Mouse (Mus musculus) cortical plate, adult 2 months (tissue): ENCODE results near the gene Dcpp2. TPM values are rescaled to one million over a fixed set of nuclear protein-coding genes. Genes with fewer than 3 reads are reported as not detected.
"Not testable (repeated sequence)": the region's sequence is repeated elsewhere in the genome, so short reads cannot be mapped to it uniquely, and the experiment has no call there.

Experiments used
- H3K27ac ChIP-seq: fragments of 200-500 bp; 2 replicates; pipeline ENCODE4 v1.5.1; 2012; ENCODE audit warnings: low read length, control low read depth, inconsistent platforms; ENCODE audit not compliant: insufficient read depth
- H3K4me1 ChIP-seq: fragments of 200-500 bp; 2 replicates; pipeline ENCODE4 v1.6.1; 2011; ENCODE audit warnings: low read length; ENCODE audit not compliant: control insufficient read depth, insufficient read depth
- H3K4me3 ChIP-seq: fragments of 200-500 bp; 2 replicates; pipeline ENCODE4 v1.5.1; 2011; ENCODE audit warnings: mild to moderate bottlenecking, low read length, control low read depth; ENCODE audit not compliant: insufficient read depth
- CTCF ChIP-seq: fragments of 200-500 bp; IDR thresholded peaks from 2 replicates; pipeline ENCODE4 v1.5.1; 2011; ENCODE audit warnings: mild to moderate bottlenecking, control low read depth, low read length; ENCODE audit not compliant: insufficient read depth; ENCODE audit errors: extremely low read depth
- POLR2A ChIP-seq: fragments of 200-500 bp; IDR thresholded peaks from 2 replicates; pipeline ENCODE4 v1.6.1; 2011; ENCODE audit warnings: mild to moderate bottlenecking, low read length, control low read depth; ENCODE audit not compliant: insufficient read depth; ENCODE audit errors: extremely low read depth
- polyA plus RNA-seq: library from polyadenylated mRNA; depleted of rRNA; stranded (reverse); fragments of >200 nt; gene quantifications from 2 replicates; pipeline ENCODE4 v1.2.3, GENCODE M21; 2012; rRNA removed

Gene Dcpp2
- polyA plus RNA-seq, 1 experiment, result not detected

DNA sequence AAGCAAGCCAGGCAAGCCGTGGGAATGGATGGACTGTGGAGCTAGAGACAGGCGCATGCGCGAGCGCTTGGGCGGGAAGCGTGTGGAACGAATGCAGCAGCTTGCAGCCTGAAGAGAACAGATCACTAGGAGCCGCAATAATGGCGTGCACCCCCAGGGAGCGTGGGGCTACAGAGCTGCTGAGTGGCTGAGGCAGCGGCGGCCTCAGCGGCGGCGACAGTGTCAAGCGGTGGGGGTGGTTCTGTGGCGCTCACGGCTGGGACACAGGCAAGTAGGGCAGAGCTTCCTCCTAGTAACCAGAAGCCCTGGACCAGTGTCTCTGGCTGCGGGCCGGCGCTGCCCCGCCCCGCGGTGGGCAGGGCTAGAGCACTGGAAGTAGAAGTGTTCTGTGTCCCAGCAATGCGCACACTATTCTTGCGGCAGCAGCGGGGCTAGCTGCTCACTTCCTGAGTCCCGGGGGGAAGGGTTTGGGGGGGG, 43.9 kb downstream of the Dcpp2 start:
- TF ChIP-seq POLR2A (peak; percentile 74), CTCF (no peak)
- Histone ChIP-seq H3K27ac (no peak overlapping the region), H3K4me3 (peak overlapping the region; percentile 34), H3K4me1 (no peaks in the 10 kb centered on the region)

- Histone ChIP-seq H3K4me1 (no peaks in the 10 kb centered on the region), H3K27ac (no peak overlapping the region), H3K4me3 (peak overlapping the region; percentile 34)
- TF ChIP-seq CTCF, result no peak
- no peak for TF ChIP-seq POLR2A
Observed at GRCm38 (mm10) chr17:23925090-23925493, 44.4 kb downstream of the Dcpp2 start.

GRCm38 (mm10) chr17:23931157-23931556, 50.5 kb downstream of the Dcpp2 start:
- H3K4me1 ChIP-seq, result no peaks in the 10 kb centered on the region
- H3K4me3 ChIP-seq, result no peak overlapping the region
- TF ChIP-seq CTCF, result no peak
- TF ChIP-seq POLR2A, result no peak
- no peak overlapping the region for H3K27ac ChIP-seq

DNA sequence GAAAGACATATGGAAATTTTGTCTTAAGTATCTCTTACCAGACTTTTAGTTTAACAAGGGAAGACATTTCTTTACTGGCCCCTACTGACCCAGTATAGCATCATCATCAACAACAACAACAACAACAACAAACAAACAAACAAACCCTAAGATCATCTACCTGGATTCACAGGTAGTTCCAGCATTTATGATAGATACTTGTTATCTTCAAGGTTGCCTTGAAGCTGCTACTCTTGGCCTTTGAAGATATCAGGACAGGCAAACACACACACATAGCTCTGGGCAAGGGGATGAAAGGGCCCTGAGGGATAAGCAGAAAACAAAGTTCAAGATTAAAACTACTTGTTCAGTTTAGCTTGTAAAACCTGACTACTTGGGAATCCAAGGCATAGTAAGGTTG, 60.7 kb downstream of the Dcpp2 start, which contains the start of gene Sbp:
Sbp (plus strand) TSS at position 301 of the 400 bp plus-strand sequence.
- Histone ChIP-seq H3K4me1 (no peaks in the 10 kb centered on the region), H3K27ac (no peak within 1 kb of the TSS), H3K4me3 (no peak within 1 kb of the TSS)
- TF ChIP-seq POLR2A (no peak), CTCF (no peak)

DNA sequence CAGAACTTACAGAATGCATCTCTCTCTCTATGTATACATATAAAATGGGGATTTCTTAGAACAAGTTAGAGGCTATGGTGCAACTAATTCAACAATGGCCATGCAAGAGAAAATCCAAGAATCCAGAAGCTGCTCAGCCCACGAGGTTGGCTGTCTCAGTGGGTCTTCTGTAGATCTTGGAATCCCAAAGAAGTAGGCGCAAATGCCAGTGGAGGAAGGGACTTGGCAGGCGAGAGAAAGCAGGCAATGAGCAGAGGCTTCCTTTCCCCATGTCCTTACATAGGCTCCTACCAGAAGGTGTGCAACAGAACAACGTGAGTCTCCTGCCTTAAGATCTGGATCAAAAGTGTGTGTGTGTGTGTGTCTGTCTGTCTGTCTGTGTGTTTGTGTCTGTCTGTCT, 66.8 kb downstream of the Dcpp2 start:
- not testable (repeated sequence) for H3K27ac ChIP-seq, H3K4me1 ChIP-seq, H3K4me3 ChIP-seq

- Histone ChIP-seq H3K4me3 (no peak overlapping the region), H3K4me1 (0 out of 2 replicates have a peak, but pooled peaks cover 2% of the 10 kb centered on the region), H3K27ac (no peak overlapping the region)
- TF ChIP-seq CTCF, result no peak
- no peak for TF ChIP-seq POLR2A
Observed at GRCm38 (mm10) chr17:23949068-23949467, 68.4 kb downstream of the Dcpp2 start.

Other genes with a start within 250 kb of the Dcpp2 start
- 0.23 and 0.28 TPM in 2 replicates for gene Mmp25, start 235.6 kb upstream of the Dcpp2 start, polyA plus RNA-seq
- 0.10 TPM in 1 of 2 replicates, not detected in the other for gene Bicdl2, start 220.4 kb upstream of the Dcpp2 start, polyA plus RNA-seq
- gene Hcfc1r1, start 207.3 kb upstream of the Dcpp2 start, polyA plus RNA-seq, result 137 and 139 TPM in 2 replicates
- gene Thoc6, start 207.0 kb upstream of the Dcpp2 start, polyA plus RNA-seq, result 8.5 and 8.8 TPM in 2 replicates
- 2.7 and 4.2 TPM in 2 replicates for gene Tnfrsf12a, start 203.4 kb upstream of the Dcpp2 start, polyA plus RNA-seq
- 0.09 TPM in 1 of 2 replicates, not detected in the other for gene Cldn6, start 201.6 kb upstream of the Dcpp2 start, polyA plus RNA-seq
- gene Cldn9, start 196.9 kb upstream of the Dcpp2 start, polyA plus RNA-seq, result 0.13 and 0.21 TPM in 2 replicates
- 0.21 TPM in 2 replicates for gene 1520401A03Rik, start 158.1 kb upstream of the Dcpp2 start, polyA plus RNA-seq
- 10.3 and 10.6 TPM in 2 replicates for gene Pkmyt1, start 154.5 kb upstream of the Dcpp2 start, polyA plus RNA-seq
- gene Paqr4, start 140.0 kb upstream of the Dcpp2 start, polyA plus RNA-seq, result 61.8 and 65.7 TPM in 2 replicates
- 0.85 and 0.96 TPM in 2 replicates for gene Kremen2, start 135.0 kb upstream of the Dcpp2 start, polyA plus RNA-seq
- 257 and 259 TPM in 2 replicates for gene Flywch1, start 109.3 kb upstream of the Dcpp2 start, polyA plus RNA-seq
- 27.2 and 28.8 TPM in 2 replicates for gene Flywch2, start 94.8 kb upstream of the Dcpp2 start, polyA plus RNA-seq
- gene Srrm2, start 90.3 kb upstream of the Dcpp2 start, polyA plus RNA-seq, result 640 and 696 TPM in 2 replicates
- gene Elob, start 51.7 kb upstream of the Dcpp2 start, polyA plus RNA-seq, result 547 and 628 TPM in 2 replicates
- gene Prss33, start 44.8 kb upstream of the Dcpp2 start, polyA plus RNA-seq, result not detected in 2 replicates
- gene Prss32, start 37.0 kb upstream of the Dcpp2 start, polyA plus RNA-seq, result not detected in 2 replicates
- 0.23 and 0.29 TPM in 2 replicates for gene Prss41, start 36.7 kb upstream of the Dcpp2 start, polyA plus RNA-seq
- not detected in 2 replicates for gene Prss21, start 12.8 kb upstream of the Dcpp2 start, polyA plus RNA-seq
- gene Dcpp1, start within 50 bp of the Dcpp2 start, polyA plus RNA-seq, result not detected in 2 replicates
- not detected in 2 replicates for gene Dcpp3, start 36.6 kb downstream of the Dcpp2 start, polyA plus RNA-seq
- not detected in 2 replicates for gene Sbp, start 60.8 kb downstream of the Dcpp2 start, polyA plus RNA-seq
- not detected in 2 replicates for gene Sbpl, start 74.4 kb downstream of the Dcpp2 start, polyA plus RNA-seq
- gene Prss30, start 99.7 kb downstream of the Dcpp2 start, polyA plus RNA-seq, result 0.46 and 0.47 TPM in 2 replicates
- 1.6 and 1.7 TPM in 2 replicates for gene Prss22, start 117.2 kb downstream of the Dcpp2 start, polyA plus RNA-seq
- 0.08 TPM in 1 of 2 replicates, not detected in the other for gene Prss27, start 157.3 kb downstream of the Dcpp2 start, polyA plus RNA-seq
- 23.5 and 25.1 TPM in 2 replicates for gene Kctd5, start 192.6 kb downstream of the Dcpp2 start, polyA plus RNA-seq